Comparison of ENCODE assay signal across 15 mouse cellular contexts in the genomic region with DNA sequence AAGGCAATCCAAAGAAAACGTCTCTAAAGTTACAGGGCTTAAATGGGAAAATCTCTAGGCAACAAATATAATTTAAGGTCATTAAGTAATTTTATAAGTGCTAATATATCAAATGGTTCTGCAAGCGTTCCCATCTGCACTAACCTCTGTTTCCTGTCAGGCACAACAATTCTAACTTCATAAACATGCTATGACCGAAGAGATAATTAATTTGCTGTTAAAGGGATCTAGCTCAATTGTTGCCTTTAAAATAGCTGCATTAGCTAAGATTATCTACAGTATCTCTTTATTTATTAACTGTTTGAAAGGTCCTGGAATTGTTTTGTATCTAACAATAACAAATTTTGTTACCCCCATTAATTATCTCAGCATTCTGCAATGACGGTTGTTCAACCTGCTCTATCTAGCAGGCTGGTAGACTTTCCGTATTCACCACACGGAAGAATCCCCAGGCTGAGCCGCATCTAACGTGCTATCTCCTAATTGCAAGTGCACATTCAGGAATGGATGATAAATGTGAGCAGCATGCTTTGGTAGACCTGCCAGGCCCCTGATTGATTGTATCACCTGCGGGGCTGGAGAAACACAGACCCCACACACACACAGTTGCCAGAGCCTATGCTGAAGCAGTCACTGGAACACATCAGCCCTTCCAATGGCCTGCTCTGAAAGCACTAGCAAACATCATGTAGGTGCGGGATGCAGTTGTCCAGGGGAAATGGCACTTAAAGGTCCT.
DNase-seq lines count a peak whose midpoint lies in the region; ATAC-seq lines count a peak whose summit lies in the region.
"Had no signal": no experiment of that assay in that cellular context is flagged by ENCODE, and none has a peak within 500 bp of the region (broad histone marks: within the 10 kb centered on the region; RNA-seq: fewer than 3 reads in every experiment).

No protein-coding gene starts in this region.

- no peak for DNase-seq in embryonic facial prominence, embryonic 10.5 days (ENCODE audit: low spot score)
- no peak for DNase-seq in kidney, adult 8-10 months
- DNase-seq in neural tube, embryonic 10.5 days (ENCODE audit: extremely low spot score, low spot score) = no peak
- DNase-seq in thymus, postnatal 10 days (ENCODE audit: low spot score in 2 of 2) = no peak
- DNase-seq: liver had no signal

- no peak overlapping the region for H3K4me2 ChIP-seq in embryonic facial prominence, embryonic 15.5 days (replicated peaks)
- no peak overlapping the region for H3K4me2 ChIP-seq in kidney, embryonic 14.5 days (replicated peaks; ENCODE audit: low read depth, low read length)
- no peak overlapping the region for H3K4me2 ChIP-seq in neural tube, embryonic 13.5 days
- H3K4me2 ChIP-seq: embryonic facial prominence, embryonic 13.5 days; liver, embryonic 15.5 days; stomach, embryonic 15.5 days had no signal

- H3K9me3 ChIP-seq in embryonic facial prominence, embryonic 15.5 days (replicated peaks) = no peaks in the 10 kb centered on the region
- no peaks in the 10 kb centered on the region for H3K9me3 ChIP-seq in embryonic facial prominence, embryonic 10.5 days
- H3K9me3 ChIP-seq in kidney, embryonic 14.5 days (ENCODE audit: control insufficient read depth, low read length) = no peaks in the 10 kb centered on the region
- H3K9me3 ChIP-seq in neural tube, embryonic 13.5 days = no peaks in the 10 kb centered on the region
- H3K9me3 ChIP-seq: embryonic facial prominence, embryonic 13.5 days; limb, embryonic 10.5 days; liver, embryonic 15.5 days; megakaryocyte, embryonic 14.5 days; stomach, embryonic 15.5 days had no signal

- H3K4me3 ChIP-seq in embryonic facial prominence, embryonic 15.5 days (replicated peaks) = no peak overlapping the region
- H3K4me3 ChIP-seq in embryonic facial prominence, embryonic 10.5 days = no peak overlapping the region
- no peak overlapping the region for H3K4me3 ChIP-seq in kidney, embryonic 14.5 days (ENCODE audit: low read length)
- no peak overlapping the region for H3K4me3 ChIP-seq in neural tube, embryonic 13.5 days
- H3K4me3 ChIP-seq: embryonic facial prominence, embryonic 13.5 days; layer of hippocampus, adult 2 months; limb, embryonic 10.5 days; liver, embryonic 15.5 days; megakaryocyte, embryonic 14.5 days; stomach, embryonic 15.5 days had no signal

- H3K27ac ChIP-seq in embryonic facial prominence, embryonic 15.5 days (replicated peaks) = no peak overlapping the region
- H3K27ac ChIP-seq in embryonic facial prominence, embryonic 10.5 days (replicated peaks) = no peak overlapping the region
- H3K27ac ChIP-seq in kidney, embryonic 14.5 days (ENCODE audit: low read depth, low read length) = no peak overlapping the region
- H3K27ac ChIP-seq in neural tube, embryonic 13.5 days (replicated peaks) = no peak overlapping the region
- H3K27ac ChIP-seq: embryonic facial prominence, embryonic 13.5 days; layer of hippocampus, adult 2 months; limb, embryonic 10.5 days; liver, embryonic 15.5 days; stomach, embryonic 15.5 days had no signal

- WGBS in embryonic facial prominence, embryonic 15.5 days = 70% methylated on average over 10 of the region's 10 CpGs
- WGBS in embryonic facial prominence, embryonic 10.5 days = 78% methylated on average over 10 of the region's 10 CpGs
- 38% methylated on average over 10 of the region's 10 CpGs for WGBS in kidney, embryonic 14.5 days
- 66% methylated on average over 10 of the region's 10 CpGs for WGBS in neural tube, embryonic 13.5 days

- H3K36me3 ChIP-seq in embryonic facial prominence, embryonic 15.5 days = no peaks in the 10 kb centered on the region
- no peaks in the 10 kb centered on the region for H3K36me3 ChIP-seq in embryonic facial prominence, embryonic 10.5 days (replicated peaks)
- no peaks in the 10 kb centered on the region for H3K36me3 ChIP-seq in kidney, embryonic 14.5 days (ENCODE audit: control insufficient read depth, insufficient read depth, low read length)
- no peaks in the 10 kb centered on the region for H3K36me3 ChIP-seq in neural tube, embryonic 13.5 days
- H3K36me3 ChIP-seq: embryonic facial prominence, embryonic 13.5 days; limb, embryonic 10.5 days; liver, embryonic 15.5 days; stomach, embryonic 15.5 days had no signal

- no peak overlapping the region for H3K9ac ChIP-seq in embryonic facial prominence, embryonic 15.5 days
- H3K9ac ChIP-seq in kidney, embryonic 14.5 days (ENCODE audit: low read depth, low read length) = no peak overlapping the region
- no peak overlapping the region for H3K9ac ChIP-seq in neural tube, embryonic 13.5 days
- H3K9ac ChIP-seq: embryonic facial prominence, embryonic 13.5 days; liver, embryonic 15.5 days; stomach, embryonic 15.5 days had no signal

- H3K27me3 ChIP-seq in embryonic facial prominence, embryonic 15.5 days = no peaks in the 10 kb centered on the region
- H3K27me3 ChIP-seq in embryonic facial prominence, embryonic 10.5 days (replicated peaks; ENCODE audit: low read depth, poor library complexity, severe bottlenecking) = peaks cover 5% of the 10 kb centered on the region
- no peaks in the 10 kb centered on the region for H3K27me3 ChIP-seq in kidney, embryonic 14.5 days (ENCODE audit: control insufficient read depth, insufficient read depth, low read length)
- no peaks in the 10 kb centered on the region for H3K27me3 ChIP-seq in neural tube, embryonic 13.5 days
- H3K27me3 ChIP-seq: embryonic facial prominence, embryonic 13.5 days; liver, embryonic 15.5 days; stomach, embryonic 15.5 days had no signal

- no peaks in the 10 kb centered on the region for H3K4me1 ChIP-seq in embryonic facial prominence, embryonic 15.5 days
- peaks cover 27% of the 10 kb centered on the region for H3K4me1 ChIP-seq in embryonic facial prominence, embryonic 10.5 days
- peaks cover 7% of the 10 kb centered on the region; the same call in 1 of the 2 replicates for H3K4me1 ChIP-seq in kidney, embryonic 14.5 days (ENCODE audit: control insufficient read depth, insufficient read depth, low read length)
- H3K4me1 ChIP-seq in neural tube, embryonic 13.5 days (replicated peaks) = peaks cover 4% of the 10 kb centered on the region; the same call in 1 of the 2 replicates
- H3K4me1 ChIP-seq: liver, embryonic 15.5 days; megakaryocyte, embryonic 14.5 days; stomach, embryonic 15.5 days had no signal

- 0 out of 2 replicates have a peak, but pooled peaks have one; percentile 15 for ATAC-seq in embryonic facial prominence, embryonic 15.5 days (ENCODE audit: insufficient number of reproducible peaks, low FRiP score, low TSS enrichment, low read depth)
- ATAC-seq in kidney, embryonic 14.5 days (ENCODE audit: low FRiP score, low TSS enrichment) = peak; percentile 47; the same call in 1 of the 2 replicates
- peak; percentile 15; the same call in 1 of the 2 replicates for ATAC-seq in neural tube, embryonic 13.5 days (ENCODE audit: low read depth)
- ATAC-seq: inflammation-experienced regulatory T-cells, adult 6 months had no signal
